Mouse (Mus musculus): ENCODE data around the gene 4930523C07Rik. TPM values are rescaled to one million over a fixed set of nuclear protein-coding genes. Genes with fewer than 3 reads are reported as not detected.

Gene 4930523C07Rik
- polyA plus RNA-seq, 1 experiment from 2014 or later = 23.8 TPM

- H3K27ac ChIP-seq (ENCODE audit: low read length) = peak overlapping the region; percentile 53
- H3K27me3 ChIP-seq (ENCODE audit: control insufficient read depth, insufficient read depth, low read depth, low read length) = no peaks in the 10 kb centered on the region
- peaks cover 22% of the 10 kb centered on the region for H3K4me1 ChIP-seq (ENCODE audit: control insufficient read depth, low read depth, low read length)
- WGBS (ENCODE audit: insufficient replicate concordance) = 26% methylated on average over 11 of the region's 11 CpGs
- peak overlapping the region; percentile 33 for H3K4me3 ChIP-seq (ENCODE audit: low read depth, low read length)
- H3K9ac ChIP-seq (ENCODE audit: low read depth, low read length) = peak overlapping the region; percentile 40
- no peaks in the 10 kb centered on the region for H3K9me3 ChIP-seq (replicated peaks; ENCODE audit: control insufficient read depth, low read length)
- peak; percentile 99 for ATAC-seq (ENCODE audit: low read depth)
- H3K4me2 ChIP-seq (ENCODE audit: low read depth, low read length) = peak overlapping the region; percentile 60
- no peaks in the 10 kb centered on the region for H3K36me3 ChIP-seq (ENCODE audit: control insufficient read depth, insufficient read depth)
These were observed 18.9 kb upstream of the 4930523C07Rik start for GRCm38 (mm10) chr1:160025146-160025894.

GRCm38 (mm10) chr1:160025895-160026255 lies 18.3 kb upstream of the 4930523C07Rik start:
- WGBS (ENCODE audit: insufficient replicate concordance) = 67% methylated on average over 5 of the region's 5 CpGs
- Histone ChIP-seq H3K9ac (ENCODE audit: low read depth, low read length) (no peak overlapping the region), H3K4me1 (ENCODE audit: control insufficient read depth, low read depth, low read length) (peaks cover 22% of the 10 kb centered on the region), H3K9me3 (replicated peaks; ENCODE audit: control insufficient read depth, low read length) (no peaks in the 10 kb centered on the region), H3K27ac (ENCODE audit: low read length) (no peak overlapping the region), H3K36me3 (ENCODE audit: control insufficient read depth, insufficient read depth) (no peaks in the 10 kb centered on the region), H3K27me3 (ENCODE audit: control insufficient read depth, insufficient read depth, low read depth, low read length) (no peaks in the 10 kb centered on the region), H3K4me2 (ENCODE audit: low read depth, low read length) (peak overlapping the region; percentile 60), H3K4me3 (ENCODE audit: low read depth, low read length) (no peak overlapping the region)
- no peak for ATAC-seq (ENCODE audit: low read depth)

GRCm38 (mm10) chr1:160027939-160028338 lies 16.2 kb upstream of the 4930523C07Rik start:
- Histone ChIP-seq H3K4me2 (ENCODE audit: low read depth, low read length) (no peak overlapping the region), H3K9me3 (replicated peaks; ENCODE audit: control insufficient read depth, low read length) (no peaks in the 10 kb centered on the region), H3K27ac (ENCODE audit: low read length) (no peak overlapping the region), H3K4me3 (ENCODE audit: low read depth, low read length) (no peak overlapping the region), H3K36me3 (ENCODE audit: control insufficient read depth, insufficient read depth) (no peaks in the 10 kb centered on the region), H3K27me3 (ENCODE audit: control insufficient read depth, insufficient read depth, low read depth, low read length) (no peaks in the 10 kb centered on the region), H3K4me1 (ENCODE audit: control insufficient read depth, low read depth, low read length) (peaks cover 22% of the 10 kb centered on the region), H3K9ac (ENCODE audit: low read depth, low read length) (no peak overlapping the region)
- ATAC-seq (ENCODE audit: low read depth) = no peak
- 45% methylated on average over 4 of the region's 4 CpGs for WGBS (ENCODE audit: insufficient replicate concordance)

- Histone ChIP-seq H3K27ac (ENCODE audit: low read length) (no peak overlapping the region), H3K27me3 (ENCODE audit: control insufficient read depth, insufficient read depth, low read depth, low read length) (no peaks in the 10 kb centered on the region), H3K9me3 (replicated peaks; ENCODE audit: control insufficient read depth, low read length) (no peaks in the 10 kb centered on the region), H3K4me3 (ENCODE audit: low read depth, low read length) (no peak overlapping the region), H3K4me2 (ENCODE audit: low read depth, low read length) (no peak overlapping the region), H3K4me1 (ENCODE audit: control insufficient read depth, low read depth, low read length) (no peaks in the 10 kb centered on the region), H3K9ac (ENCODE audit: low read depth, low read length) (no peak overlapping the region), H3K36me3 (ENCODE audit: control insufficient read depth, insufficient read depth) (no peaks in the 10 kb centered on the region)
- ATAC-seq (ENCODE audit: low read depth) = no peak
- WGBS (ENCODE audit: insufficient replicate concordance) = 41% methylated on average over 4 of the region's 4 CpGs
These were observed 10.1 kb upstream of the 4930523C07Rik start for GRCm38 (mm10) chr1:160033948-160034598.

GRCm38 (mm10) chr1:160035561-160035960 lies 8.6 kb upstream of the 4930523C07Rik start:
- no peak for ATAC-seq (ENCODE audit: low read depth)
- no peaks in the 10 kb centered on the region for H3K27me3 ChIP-seq (ENCODE audit: control insufficient read depth, insufficient read depth, low read depth, low read length)
- H3K4me1 ChIP-seq (ENCODE audit: control insufficient read depth, low read depth, low read length) = no peaks in the 10 kb centered on the region
- no peak overlapping the region for H3K9ac ChIP-seq (ENCODE audit: low read depth, low read length)
- no peaks in the 10 kb centered on the region for H3K36me3 ChIP-seq (ENCODE audit: control insufficient read depth, insufficient read depth)
- H3K4me3 ChIP-seq (ENCODE audit: low read depth, low read length) = no peak overlapping the region
- H3K27ac ChIP-seq (ENCODE audit: low read length) = no peak overlapping the region
- WGBS (ENCODE audit: insufficient replicate concordance) = 54% methylated on average over 3 of the region's 3 CpGs
- H3K4me2 ChIP-seq (ENCODE audit: low read depth, low read length) = no peak overlapping the region
- no peaks in the 10 kb centered on the region for H3K9me3 ChIP-seq (replicated peaks; ENCODE audit: control insufficient read depth, low read length)

- Histone ChIP-seq H3K4me1 (ENCODE audit: control insufficient read depth, low read depth, low read length) (no peaks in the 10 kb centered on the region), H3K27ac (ENCODE audit: low read length) (no peak overlapping the region), H3K36me3 (ENCODE audit: control insufficient read depth, insufficient read depth) (no peaks in the 10 kb centered on the region), H3K4me2 (ENCODE audit: low read depth, low read length) (no peak overlapping the region), H3K9me3 (replicated peaks; ENCODE audit: control insufficient read depth, low read length) (no peaks in the 10 kb centered on the region), H3K9ac (ENCODE audit: low read depth, low read length) (no peak overlapping the region), H3K4me3 (ENCODE audit: low read depth, low read length) (no peak overlapping the region), H3K27me3 (ENCODE audit: control insufficient read depth, insufficient read depth, low read depth, low read length) (no peaks in the 10 kb centered on the region)
- peak; percentile 61; the same call in 1 of the 2 replicates for ATAC-seq (ENCODE audit: low read depth)
- 56% methylated on average over 5 of the region's 5 CpGs for WGBS (ENCODE audit: insufficient replicate concordance)
These were observed 7.1 kb upstream of the 4930523C07Rik start for GRCm38 (mm10) chr1:160036996-160037521.

- Histone ChIP-seq H3K36me3 (ENCODE audit: control insufficient read depth, insufficient read depth) (no peaks in the 10 kb centered on the region), H3K9ac (ENCODE audit: low read depth, low read length) (no peak overlapping the region), H3K4me2 (ENCODE audit: low read depth, low read length) (no peak overlapping the region), H3K27me3 (ENCODE audit: control insufficient read depth, insufficient read depth, low read depth, low read length) (no peaks in the 10 kb centered on the region), H3K4me3 (ENCODE audit: low read depth, low read length) (no peak overlapping the region), H3K4me1 (ENCODE audit: control insufficient read depth, low read depth, low read length) (peaks cover 9% of the 10 kb centered on the region), H3K27ac (ENCODE audit: low read length) (no peak overlapping the region), H3K9me3 (replicated peaks; ENCODE audit: control insufficient read depth, low read length) (no peaks in the 10 kb centered on the region)
- ATAC-seq (ENCODE audit: low read depth) = no peak
- WGBS (ENCODE audit: insufficient replicate concordance) = 56% methylated on average over 7 of the region's 7 CpGs
These were observed 4.1 kb upstream of the 4930523C07Rik start for GRCm38 (mm10) chr1:160039951-160040645.

- peaks cover 15% of the 10 kb centered on the region for H3K4me1 ChIP-seq (ENCODE audit: control insufficient read depth, low read depth, low read length)
- 82% methylated on average over 7 of the region's 7 CpGs for WGBS (ENCODE audit: insufficient replicate concordance)
- H3K4me3 ChIP-seq (ENCODE audit: low read depth, low read length) = no peak overlapping the region
- no peaks in the 10 kb centered on the region for H3K36me3 ChIP-seq (ENCODE audit: control insufficient read depth, insufficient read depth)
- no peaks in the 10 kb centered on the region for H3K9me3 ChIP-seq (replicated peaks; ENCODE audit: control insufficient read depth, low read length)
- no peak overlapping the region for H3K9ac ChIP-seq (ENCODE audit: low read depth, low read length)
- H3K27me3 ChIP-seq (ENCODE audit: control insufficient read depth, insufficient read depth, low read depth, low read length) = no peaks in the 10 kb centered on the region
- ATAC-seq (ENCODE audit: low read depth) = no peak
- H3K4me2 ChIP-seq (ENCODE audit: low read depth, low read length) = no peak overlapping the region
- no peak overlapping the region for H3K27ac ChIP-seq (ENCODE audit: low read length)
These were observed 2.9 kb upstream of the 4930523C07Rik start for GRCm38 (mm10) chr1:160041264-160041775.
